Mouse (Mus musculus): ENCODE data around the gene Vwa8.

GRCm38 (mm10) chr14:79202722-79203362 is 354.0 kb downstream of the Vwa8 start:
- TF ChIP-seq CTCF (IDR thresholded peaks at IDR 0.05; ENCODE audit: extremely low read depth, insufficient read length, insufficient replicate concordance, low read depth, low read length) (no peak), POLR2A (IDR thresholded peaks at IDR 0.05; ENCODE audit: low read depth, low read length) (no peak)

All from small intestine, adult 2 months (tissue).